Mouse (Mus musculus) intestine, postnatal 0 days (tissue): Measurements from ENCODE around the gene Il24. TPM values are rescaled to one million over a fixed set of nuclear protein-coding genes. Genes with fewer than 3 reads are reported as not detected.

Experiments used
- ATAC-seq: fragments of 200-750 bp; cut with Nextera tagmentation; 2 replicates; pipeline ENCODE4 v1.8.0; 2017; ENCODE audit warnings: mild to moderate bottlenecking, moderate TSS enrichment, moderate library complexity
- H3K27ac ChIP-seq: fragments of 300-500 bp; sonication (generic); 2 replicates; pipeline ENCODE4 v1.5.1; 2014; ENCODE audit warnings: mild to moderate bottlenecking, low read depth, low read length, moderate library complexity
- H3K27me3 ChIP-seq: fragments of 300-500 bp; sonication (generic); replicated peaks from 2 replicates; pipeline ENCODE4 v1.6.1; 2014; ENCODE audit warnings: low read length, mixed read lengths; ENCODE audit not compliant: control insufficient read depth, insufficient read depth
- H3K36me3 ChIP-seq: fragments of 300-500 bp; sonication (generic); 2 replicates; pipeline ENCODE4 v1.6.1; 2014; ENCODE audit warnings: mild to moderate bottlenecking, moderate library complexity; ENCODE audit not compliant: control insufficient read depth, insufficient read depth
- H3K4me1 ChIP-seq: fragments of 300-500 bp; sonication (generic); replicated peaks from 2 replicates; pipeline ENCODE4 v1.6.1; 2014; ENCODE audit warnings: antibody characterized with exemption, low read length, mixed read lengths; ENCODE audit not compliant: control insufficient read depth, insufficient read depth
- H3K4me2 ChIP-seq: fragments of 300-500 bp; sonication (generic); replicated peaks from 2 replicates; pipeline ENCODE4 v1.6.1; 2014; ENCODE audit warnings: low read depth, mild to moderate bottlenecking, moderate library complexity
- H3K4me3 ChIP-seq: fragments of 300-500 bp; sonication (generic); 2 replicates; pipeline ENCODE4 v1.5.1; 2014; ENCODE audit warnings: low read depth, low read length
- H3K9ac ChIP-seq: fragments of 300-500 bp; sonication (generic); 2 replicates; pipeline ENCODE4 v1.6.1; 2014; ENCODE audit warnings: mild to moderate bottlenecking, low read depth, low read length
- H3K9me3 ChIP-seq: fragments of 300-500 bp; sonication (generic); 2 replicates; pipeline ENCODE4 v1.6.1; 2016; ENCODE audit warnings: mixed run types; ENCODE audit not compliant: control insufficient read depth
- CTCF ChIP-seq: sonication (generic); IDR thresholded peaks from 2 replicates; pipeline ENCODE4 v1.5.1; 2016; ENCODE audit warnings: low read depth, mild to moderate bottlenecking, control low read depth, antibody characterized with exemption, moderate library complexity
- WGBS: fragments of 180-500 bp; shearing (Covaris S2); extraction: QIAGEN DNeasy Blood & Tissue Kit; methylation state at CpG from one replicate; pipeline ENCODE4 v1.1.7; 2014; 5-methylcytosine and 5-hydroxymethylcytosine counted together
- polyA plus RNA-seq: library from polyadenylated mRNA; unstranded; fragments of >200 nt; fragmentation: Nextera tagmentation; extraction: Ambion mirVana; gene quantifications from 2 replicates; pipeline ENCODE4 v1.2.1, GENCODE M21; 2015

Gene Il24
- polyA plus RNA-seq, 1 experiment from 2014 or later, result not detected

DNA sequence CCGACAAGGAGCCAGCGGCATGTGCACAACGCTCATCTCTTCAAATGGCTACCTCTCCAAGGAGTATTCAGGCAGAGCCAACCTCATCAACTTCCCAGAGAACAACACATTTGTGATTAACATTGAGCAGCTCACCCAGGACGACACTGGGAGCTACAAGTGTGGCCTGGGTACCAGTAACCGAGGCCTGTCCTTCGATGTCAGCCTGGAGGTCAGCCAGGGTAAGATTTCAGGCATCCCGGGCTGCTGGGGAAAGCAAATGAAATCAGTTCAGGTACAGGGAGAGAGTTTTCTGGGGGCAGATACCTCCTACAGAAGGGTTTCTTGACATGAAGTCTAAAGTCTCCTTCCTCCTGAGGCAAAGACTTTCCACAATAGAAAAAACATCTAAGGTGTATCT, 45.6 kb downstream of the Il24 start:
- Histone ChIP-seq H3K27me3 (no peaks in the 10 kb centered on the region), H3K9ac (no peak overlapping the region), H3K9me3 (no peaks in the 10 kb centered on the region), H3K27ac (no peak overlapping the region), H3K4me3 (no peak overlapping the region), H3K4me2 (no peak overlapping the region), H3K4me1 (no peaks in the 10 kb centered on the region; the same call in 1 of the 2 replicates), H3K36me3 (no peaks in the 10 kb centered on the region; the same call in 1 of the 2 replicates)
- TF ChIP-seq CTCF, result no peak
- WGBS, result 77% methylated on average over 7 of the region's 7 CpGs
- ATAC-seq, result no peak

GRCm38 (mm10) chr1:130840599-130841379, 46.5 kb downstream of the Il24 start:
- Histone ChIP-seq H3K4me2 (0 out of 2 replicates have a peak overlapping the region, but pooled peaks have one; percentile 7), H3K36me3 (no peaks in the 10 kb centered on the region; the same call in 1 of the 2 replicates), H3K27ac (no peak overlapping the region)

GRCm38 (mm10) chr1:130838288-130838687, 49.0 kb downstream of the Il24 start:
- no peaks in the 10 kb centered on the region for H3K27me3 ChIP-seq
- H3K4me1 ChIP-seq, result no peaks in the 10 kb centered on the region; the same call in 1 of the 2 replicates
- no peak overlapping the region for H3K4me3 ChIP-seq
- no peak for ATAC-seq
- H3K4me2 ChIP-seq, result no peak overlapping the region
- no peak overlapping the region for H3K27ac ChIP-seq
- H3K36me3 ChIP-seq, result no peaks in the 10 kb centered on the region
- no peak overlapping the region for H3K9ac ChIP-seq
- 62% methylated on average over 6 of the region's 6 CpGs for WGBS
- no peaks in the 10 kb centered on the region for H3K9me3 ChIP-seq
- TF ChIP-seq CTCF, result peak; percentile 59

More at GRCm38 (mm10) chr1:130840599-130841379, 46.5 kb downstream of the Il24 start:
- no peaks in the 10 kb centered on the region for H3K9me3 ChIP-seq
- H3K4me1 ChIP-seq, result no peaks in the 10 kb centered on the region; the same call in 1 of the 2 replicates
- no peaks in the 10 kb centered on the region for H3K27me3 ChIP-seq
- WGBS, result 18% methylated on average over 8 of the region's 8 CpGs
- no peak for TF ChIP-seq CTCF
- ATAC-seq, result peak; percentile 71
- no peak overlapping the region for H3K9ac ChIP-seq
- H3K4me3 ChIP-seq, result no peak overlapping the region

GRCm38 (mm10) chr1:130835161-130835936, 51.9 kb downstream of the Il24 start:
- Histone ChIP-seq H3K4me1 (no peaks in the 10 kb centered on the region; the same call in 1 of the 2 replicates), H3K36me3 (no peaks in the 10 kb centered on the region), H3K4me2 (no peak overlapping the region), H3K9me3 (no peaks in the 10 kb centered on the region), H3K4me3 (no peak overlapping the region), H3K9ac (no peak overlapping the region), H3K27ac (no peak overlapping the region), H3K27me3 (no peaks in the 10 kb centered on the region)
- no peak for ATAC-seq
- no peak for TF ChIP-seq CTCF
- WGBS, result 74% methylated on average over 6 of the region's 6 CpGs

GRCm38 (mm10) chr1:130832230-130833149, 54.8 kb downstream of the Il24 start:
- Histone ChIP-seq H3K27ac (peak overlapping the region; percentile 74), H3K9me3 (no peaks in the 10 kb centered on the region), H3K4me3 (no peak overlapping the region), H3K4me2 (no peak overlapping the region), H3K4me1 (no peaks in the 10 kb centered on the region), H3K27me3 (no peaks in the 10 kb centered on the region), H3K9ac (no peak overlapping the region), H3K36me3 (no peaks in the 10 kb centered on the region)
- peak; percentile 90 for ATAC-seq
- 37% methylated on average over 5 of the region's 5 CpGs for WGBS
- TF ChIP-seq CTCF, result no peak

Other genes starting within 250 kb of the Il24 start
- 0.82 and 0.98 TPM in 2 replicates for gene C4bp, start 225.8 kb downstream of the Il24 start, polyA plus RNA-seq
- gene Gm29427, start 171.7 kb downstream of the Il24 start, polyA plus RNA-seq, result 0.20 and 0.48 TPM in 2 replicates
- gene Yod1, start 170.1 kb downstream of the Il24 start, polyA plus RNA-seq, result 8.9 and 9.5 TPM in 2 replicates
- 6.1 and 7.0 TPM in 2 replicates for gene Pfkfb2, start 158.2 kb downstream of the Il24 start, polyA plus RNA-seq
- 42.3 and 46.7 TPM in 2 replicates for gene AA986860, start 155.5 kb downstream of the Il24 start, polyA plus RNA-seq
- 0.17 TPM in 1 of 2 replicates, not detected in the other for gene Fcamr, start 86.6 kb downstream of the Il24 start, polyA plus RNA-seq
- 14.0 and 15.1 TPM in 2 replicates for gene Pigr, start 60.8 kb downstream of the Il24 start, polyA plus RNA-seq
- 0.52 and 2.0 TPM in 2 replicates for gene Fcmr, start 21.8 kb downstream of the Il24 start, polyA plus RNA-seq
- not detected in 2 replicates for gene Il20, start 24.0 kb upstream of the Il24 start, polyA plus RNA-seq
- gene Il19, start 52.7 kb upstream of the Il24 start, polyA plus RNA-seq, result not detected in 2 replicates
- gene Il10, start 132.4 kb upstream of the Il24 start, polyA plus RNA-seq, result not detected in 2 replicates
- 34.9 and 35.9 TPM in 2 replicates for gene Mapkapk2, start 210.4 kb upstream of the Il24 start, polyA plus RNA-seq